Mouse (Mus musculus) embryonic fibroblast, embryonic 13.5 days (primary cell): ENCODE measurements around the gene Stat3. TPM values are rescaled to one million over a fixed set of nuclear protein-coding genes. Genes with fewer than 3 reads are reported as not detected.

Source experiments
- H3K27ac ChIP-seq: 2 replicates; pipeline ENCODE4 v1.5.1; 2012; ENCODE audit warnings: low read length, control low read depth, inconsistent platforms; ENCODE audit not compliant: insufficient read depth
- H3K4me1 ChIP-seq: 2 replicates; pipeline ENCODE4 v1.6.1; 2011; ENCODE audit warnings: low read length; ENCODE audit not compliant: control insufficient read depth, insufficient read depth
- H3K4me3 ChIP-seq: 2 replicates; pipeline ENCODE4 v1.5.1; 2011; ENCODE audit warnings: mild to moderate bottlenecking, control low read depth, low read length; ENCODE audit not compliant: insufficient read depth
- CTCF ChIP-seq: IDR thresholded peaks from 2 replicates; pipeline ENCODE4 v1.5.1; 2011; ENCODE audit warnings: mild to moderate bottlenecking, control low read depth, low read length, moderate library complexity, borderline replicate concordance; ENCODE audit not compliant: insufficient read depth
- POLR2A ChIP-seq: IDR thresholded peaks from 2 replicates; pipeline ENCODE4 v1.6.1; 2011; ENCODE audit warnings: low read depth, mild to moderate bottlenecking, control low read depth, low read length, moderate library complexity
- polyA plus RNA-seq: library from polyadenylated mRNA; stranded (reverse); fragments of >200 nt; gene quantifications from 2 replicates; pipeline ENCODE4 v1.2.4, GENCODE M21; 2011; ENCODE audit warnings: low read depth; ENCODE audit not compliant: missing spikeins, insufficient read length

Stat3 gene
- polyA plus RNA-seq, 1 experiment = 158 TPM

DNA sequence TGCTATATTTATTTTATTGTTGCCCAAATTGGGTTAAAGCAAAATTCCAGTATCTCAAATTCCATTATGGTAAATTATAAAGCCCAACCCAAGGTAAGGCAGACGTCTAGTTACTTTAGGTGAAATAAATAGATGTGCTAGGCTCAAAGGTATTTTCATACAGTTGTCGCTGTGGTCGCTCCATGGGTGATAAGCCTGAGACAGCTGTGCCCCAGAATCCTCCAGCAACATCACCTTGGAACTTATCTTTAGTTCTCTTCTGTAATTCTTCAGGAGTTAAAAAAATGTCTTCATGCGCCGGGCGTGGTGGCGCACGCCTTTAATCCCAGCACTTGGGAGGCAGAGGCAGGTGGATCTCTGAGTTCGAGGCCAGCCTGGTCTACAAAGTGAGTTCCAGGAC is 100.4 kb downstream of the Stat3 start:
- TF ChIP-seq POLR2A = no peak
- TF ChIP-seq CTCF = no peak
- H3K4me1 ChIP-seq = 0 out of 2 replicates have a peak, but pooled peaks cover 3% of the 10 kb centered on the region
- H3K27ac ChIP-seq = no peak overlapping the region
- H3K4me3 ChIP-seq = no peak overlapping the region

DNA sequence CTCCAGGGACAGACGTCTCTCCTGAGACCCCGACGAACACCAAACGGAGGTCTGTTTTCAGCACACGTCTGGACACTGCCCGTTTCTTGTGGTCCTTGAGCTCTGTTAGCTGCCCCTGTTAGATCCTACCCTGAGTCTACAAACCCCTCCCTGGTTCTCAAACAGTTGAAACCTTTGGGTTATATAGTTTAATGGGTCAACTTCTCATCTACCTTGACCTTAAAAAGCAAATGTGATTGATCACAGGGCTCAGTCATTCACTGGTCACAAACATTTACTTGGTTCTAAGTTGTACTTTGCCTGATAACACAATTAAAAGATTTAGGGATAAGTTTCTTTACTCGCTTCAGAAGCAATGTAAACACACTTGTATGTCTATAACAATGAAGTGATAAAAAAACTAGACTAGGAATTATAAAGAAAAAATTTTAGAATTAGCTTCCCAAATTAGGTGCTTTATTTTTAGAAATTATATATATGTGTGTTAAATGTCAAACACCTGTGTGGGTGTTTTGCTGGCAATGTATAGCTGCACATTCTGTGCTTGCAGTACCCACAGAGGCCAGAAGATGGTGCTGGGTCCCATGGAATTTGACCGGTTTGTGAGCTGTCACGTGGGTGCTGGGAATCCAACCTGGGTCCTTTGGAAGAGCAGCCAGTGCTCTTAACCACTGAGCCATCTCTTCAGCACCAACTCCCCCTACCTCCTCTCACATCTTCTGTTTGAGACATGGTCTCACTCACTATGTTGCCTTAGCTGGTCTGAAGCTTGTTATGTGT is 102.2 kb downstream of the Stat3 start:
- Histone ChIP-seq H3K4me1 (no peaks in the 10 kb centered on the region), H3K27ac (no peak overlapping the region), H3K4me3 (no peak overlapping the region)
- TF ChIP-seq POLR2A = no peak
- no peak for TF ChIP-seq CTCF

Other genes with a start within 250 kb of the Stat3 start
- 1.1 TPM in 1 of 2 replicates, not detected in the other for gene Zfp385c, start 247.1 kb downstream of the Stat3 start, polyA plus RNA-seq
- gene Dhx58, start 235.3 kb downstream of the Stat3 start, polyA plus RNA-seq = 3.5 and 7.8 TPM in 2 replicates
- gene Kat2a, start 227.1 kb downstream of the Stat3 start, polyA plus RNA-seq = 31.1 and 34.1 TPM in 2 replicates
- not detected in 2 replicates for gene Hspb9, start 225.7 kb downstream of the Stat3 start, polyA plus RNA-seq
- 163 and 168 TPM in 2 replicates for gene Rab5c, start 201.3 kb downstream of the Stat3 start, polyA plus RNA-seq
- gene Kcnh4, start 179.6 kb downstream of the Stat3 start, polyA plus RNA-seq = not detected in 2 replicates
- not detected in 2 replicates for gene Hcrt, start 176.6 kb downstream of the Stat3 start, polyA plus RNA-seq
- 8.6 and 12.8 TPM in 2 replicates for gene Ghdc, start 168.6 kb downstream of the Stat3 start, polyA plus RNA-seq
- gene Stat5b, start 88.8 kb downstream of the Stat3 start, polyA plus RNA-seq = 13.3 and 13.7 TPM in 2 replicates
- gene Stat5a, start 80.2 kb downstream of the Stat3 start, polyA plus RNA-seq = 11.5 and 12.4 TPM in 2 replicates
- 387 and 486 TPM in 2 replicates for gene Cavin1, start 31.3 kb upstream of the Stat3 start, polyA plus RNA-seq
- gene Atp6v0a1, start 69.9 kb upstream of the Stat3 start, polyA plus RNA-seq = 43.7 and 50.7 TPM in 2 replicates
- 21.8 and 24.9 TPM in 2 replicates for gene Naglu, start 130.5 kb upstream of the Stat3 start, polyA plus RNA-seq
- gene Hsd17b1, start 138.9 kb upstream of the Stat3 start, polyA plus RNA-seq = 1.2 and 5.2 TPM in 2 replicates
- 14.9 and 15.0 TPM in 2 replicates for gene Coasy, start 143.0 kb upstream of the Stat3 start, polyA plus RNA-seq
- gene Mlx, start 147.7 kb upstream of the Stat3 start, polyA plus RNA-seq = 29.9 and 30.1 TPM in 2 replicates
- gene Psmc3ip, start 155.9 kb upstream of the Stat3 start, polyA plus RNA-seq = 10.3 and 12.9 TPM in 2 replicates
- gene Retreg3, start 180.4 kb upstream of the Stat3 start, polyA plus RNA-seq = 29.8 and 34.1 TPM in 2 replicates
- 34.8 and 36.2 TPM in 2 replicates for gene Tubg1, start 180.4 kb upstream of the Stat3 start, polyA plus RNA-seq
- 5.5 and 6.1 TPM in 2 replicates for gene Tubg2, start 216.4 kb upstream of the Stat3 start, polyA plus RNA-seq
- 3.0 TPM in 2 replicates for gene Cntnap1, start 231.0 kb upstream of the Stat3 start, polyA plus RNA-seq
- gene Plekhh3, start 231.8 kb upstream of the Stat3 start, polyA plus RNA-seq = 7.1 and 11.5 TPM in 2 replicates
- not detected in 2 replicates for gene Ccr10, start 235.9 kb upstream of the Stat3 start, polyA plus RNA-seq